Mouse (Mus musculus) hindbrain, postnatal 0 days (tissue): Measurements from ENCODE around the gene Olfr430. TPM values are rescaled to one million over a fixed set of nuclear protein-coding genes. Genes with fewer than 3 reads are reported as not detected.
"Not testable (repeated sequence)": the region's sequence is repeated elsewhere in the genome, so short reads cannot be mapped to it uniquely, and the experiment has no call there.

Source experiments
- ATAC-seq: fragments of 200-750 bp; cut with Nextera tagmentation; 2 replicates; pipeline ENCODE4 v1.8.0; 2017; ENCODE audit warnings: mild to moderate bottlenecking, moderate TSS enrichment, moderate library complexity
- DNase-seq: peaks from one replicate; pipeline ENCODE4 v3.0.0-alpha.2; 2015; ENCODE audit warnings: low spot score
- H3K27ac ChIP-seq: fragments of 300-500 bp; sonication (generic); 2 replicates; pipeline ENCODE4 v1.5.1; 2014; ENCODE audit warnings: mild to moderate bottlenecking
- H3K27me3 ChIP-seq: fragments of 300-500 bp; sonication (generic); 2 replicates; pipeline ENCODE4 v1.6.1; 2014; ENCODE audit warnings: low read length, mixed read lengths; ENCODE audit not compliant: insufficient read depth
- H3K36me3 ChIP-seq: fragments of 300-500 bp; sonication (generic); 2 replicates; pipeline ENCODE4 v1.6.1; 2014; ENCODE audit warnings: low read length, mixed read lengths; ENCODE audit not compliant: insufficient read depth
- H3K4me1 ChIP-seq: fragments of 300-500 bp; sonication (generic); 2 replicates; pipeline ENCODE4 v1.6.1; 2014; ENCODE audit warnings: antibody characterized with exemption, low read length, mixed read lengths; ENCODE audit not compliant: insufficient read depth
- H3K4me2 ChIP-seq: fragments of 300-500 bp; sonication (generic); 2 replicates; pipeline ENCODE4 v1.6.1; 2014; ENCODE audit warnings: low read depth, mild to moderate bottlenecking, low read length, moderate library complexity, mixed read lengths
- H3K4me3 ChIP-seq: fragments of 300-500 bp; sonication (generic); 2 replicates; pipeline ENCODE4 v1.5.1; 2014; ENCODE audit warnings: low read length
- H3K9ac ChIP-seq: fragments of 300-500 bp; sonication (generic); replicated peaks from 2 replicates; pipeline ENCODE4 v1.6.1; 2014; ENCODE audit warnings: mild to moderate bottlenecking, low read length, moderate library complexity, mixed read lengths
- H3K9me3 ChIP-seq: fragments of 300-500 bp; sonication (generic); 2 replicates; pipeline ENCODE4 v1.6.1; 2016; ENCODE audit warnings: low read length, mixed read lengths
- CTCF ChIP-seq: IDR thresholded peaks from 2 replicates; pipeline ENCODE4 v1.5.1; 2016; ENCODE audit warnings: antibody characterized with exemption, control low read depth, low read depth
- WGBS: fragments of 180-500 bp; shearing (Covaris S2); extraction: QIAGEN DNeasy Blood & Tissue Kit; methylation state at CpG from one replicate; pipeline ENCODE4 v1.1.7; 2014; 5-methylcytosine and 5-hydroxymethylcytosine counted together
- polyA plus RNA-seq: library from polyadenylated mRNA; unstranded; fragments of >200 nt; fragmentation: Nextera tagmentation; extraction: Ambion mirVana; gene quantifications from 2 replicates; pipeline ENCODE4 v1.2.1, GENCODE M21; 2015
- total RNA-seq: library from RNA; depleted of rRNA; stranded (reverse); fragments of >200 nt; gene quantifications from 2 replicates; pipeline ENCODE4 v1.2.3, GENCODE M21; 2014

Gene Olfr430
- total and polyA plus RNA-seq, 2 experiments from 2014 or later: not detected

DNA sequence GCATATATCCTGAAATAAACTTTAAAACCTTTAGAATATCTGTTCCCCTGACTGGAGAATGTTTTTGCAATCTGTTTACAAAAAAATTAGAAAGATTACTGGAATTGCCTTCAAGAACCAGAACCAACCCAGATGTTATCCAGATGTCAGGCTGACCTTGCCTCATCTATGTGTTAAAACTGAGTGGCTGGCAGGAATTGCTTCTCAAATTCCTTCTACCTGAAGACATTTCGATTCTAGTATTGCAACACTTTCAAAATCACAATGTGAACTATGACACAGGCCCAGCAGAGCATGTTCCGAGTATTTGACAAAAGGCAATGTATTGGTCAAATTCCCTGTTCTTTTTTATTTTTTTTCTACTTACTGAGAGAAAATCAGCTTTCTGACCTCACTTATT, 22.0 kb upstream of the Olfr430 start:
- Histone ChIP-seq H3K36me3 (no peaks in the 10 kb centered on the region), H3K27ac (no peak overlapping the region), H3K9ac (no peak overlapping the region), H3K4me1 (no peaks in the 10 kb centered on the region), H3K4me3 (no peak overlapping the region), H3K4me2 (no peak overlapping the region), H3K9me3 (no peaks in the 10 kb centered on the region), H3K27me3 (no peaks in the 10 kb centered on the region)
- DNase-seq (no peak), ATAC-seq (no peak)
- WGBS: 67% methylated on average over 2 of the region's 2 CpGs
- no peak for TF ChIP-seq CTCF

DNA sequence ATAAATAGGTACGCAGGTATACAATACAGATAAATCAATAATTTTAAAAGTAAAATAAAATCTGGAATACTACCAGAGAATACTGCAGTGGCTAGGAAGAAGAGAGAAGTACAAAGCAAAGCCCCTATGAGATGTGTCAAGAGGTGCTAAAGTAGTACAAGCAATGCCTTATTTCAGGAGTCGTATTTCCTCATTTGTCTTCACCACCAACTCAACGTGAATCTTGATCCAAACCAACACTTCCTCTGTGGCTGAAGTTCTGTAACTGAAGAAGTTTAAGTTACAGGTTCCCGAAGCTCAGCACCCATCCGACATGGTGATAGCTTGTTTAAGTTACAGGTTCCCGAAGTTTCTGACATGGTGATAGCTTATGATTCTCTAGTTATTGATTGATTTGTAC, 18.2 kb upstream of the Olfr430 start:
- not testable (repeated sequence) for H3K27ac ChIP-seq, H3K9me3 ChIP-seq, H3K9ac ChIP-seq, H3K27me3 ChIP-seq, H3K4me1 ChIP-seq, DNase-seq, H3K36me3 ChIP-seq, H3K4me2 ChIP-seq, ATAC-seq, H3K4me3 ChIP-seq
- 82% methylated on average over 6 of the region's 6 CpGs for WGBS

DNA sequence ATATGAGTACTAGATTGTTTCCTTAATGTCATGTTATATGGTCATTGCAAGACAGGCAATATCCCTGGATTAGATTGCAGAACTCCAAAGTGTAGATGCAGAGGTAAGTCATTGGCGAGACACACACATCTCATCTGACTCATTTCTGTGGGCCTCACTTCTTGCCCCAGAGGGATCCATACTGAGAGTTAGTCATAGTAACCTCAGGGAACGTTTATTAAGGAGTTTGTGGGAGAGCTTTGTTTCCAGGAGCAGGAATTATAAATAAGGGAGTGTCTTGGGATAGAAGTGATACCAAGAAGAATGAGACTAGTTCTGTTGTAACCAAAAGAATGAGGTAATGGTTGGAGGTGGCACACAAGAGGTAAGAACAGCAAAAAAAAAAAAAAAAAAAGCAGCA, 17.5 kb upstream of the Olfr430 start, which contains the start of gene Olfr432:
Gene Olfr432, plus strand, starts transcription at position 313 of the 400 bp plus-strand sequence.
- ATAC-seq (no peak), DNase-seq (no peak)
- H3K36me3 ChIP-seq: no peaks in the 10 kb centered on the region
- H3K27ac ChIP-seq: no peak within 1 kb of the TSS
- H3K4me1 ChIP-seq: no peaks in the 10 kb centered on the region
- H3K9ac ChIP-seq: no peak within 1 kb of the TSS
- H3K27me3 ChIP-seq: no peaks in the 10 kb centered on the region
- no peak for TF ChIP-seq CTCF
- no peaks in the 10 kb centered on the region for H3K9me3 ChIP-seq
- no peak within 1 kb of the TSS for H3K4me2 ChIP-seq
- WGBS: 71% methylated on average over 2 of the region's 2 CpGs
- no peak within 1 kb of the TSS for H3K4me3 ChIP-seq

DNA sequence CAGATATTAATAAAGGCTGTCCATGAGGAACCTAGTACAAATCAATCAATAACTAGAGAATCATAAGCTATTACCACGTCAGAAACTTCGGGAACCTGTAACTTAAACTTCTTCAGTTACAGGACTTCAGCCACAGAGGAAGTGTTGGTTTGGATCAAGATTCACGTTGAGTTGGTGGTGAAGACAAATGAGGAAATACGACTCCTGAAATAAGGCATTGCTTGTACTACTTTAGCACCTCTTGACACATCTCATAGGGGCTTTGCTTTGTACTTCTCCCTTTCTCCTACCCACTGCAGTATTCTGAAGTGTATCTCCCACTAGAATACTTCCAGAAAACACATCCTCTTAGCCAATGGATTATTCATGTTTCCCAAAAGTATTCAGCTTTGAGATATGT, 17.0 kb upstream of the Olfr430 start:
- not testable (repeated sequence) for ATAC-seq, H3K36me3 ChIP-seq, H3K9ac ChIP-seq, H3K9me3 ChIP-seq, H3K4me1 ChIP-seq, H3K4me2 ChIP-seq, DNase-seq, H3K4me3 ChIP-seq, H3K27me3 ChIP-seq, H3K27ac ChIP-seq
- 86% methylated on average over 4 of the region's 4 CpGs for WGBS

DNA sequence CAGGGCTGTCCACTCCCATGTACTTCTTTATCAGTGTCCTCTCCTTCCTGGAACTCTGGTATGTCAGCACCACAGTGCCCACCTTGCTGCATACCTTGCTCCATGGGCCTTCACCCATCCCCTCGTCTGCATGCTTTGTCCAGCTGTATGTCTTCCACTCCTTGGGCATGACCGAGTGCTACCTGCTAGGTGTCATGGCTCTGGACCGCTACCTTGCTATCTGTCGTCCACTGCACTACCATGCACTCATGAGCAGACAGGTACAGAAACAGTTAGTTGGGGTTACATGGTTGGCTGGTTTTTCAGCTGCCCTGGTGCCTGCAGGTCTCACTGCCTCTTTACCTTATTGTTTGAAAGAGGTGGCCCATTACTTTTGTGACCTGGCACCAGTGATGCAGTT, 15.9 kb upstream of the Olfr430 start:
- Histone ChIP-seq H3K4me1 (no peaks in the 10 kb centered on the region), H3K4me2 (no peak overlapping the region), H3K4me3 (no peak overlapping the region), H3K9me3 (no peaks in the 10 kb centered on the region), H3K9ac (no peak overlapping the region), H3K27ac (no peak overlapping the region), H3K27me3 (no peaks in the 10 kb centered on the region), H3K36me3 (no peaks in the 10 kb centered on the region)
- WGBS: 89% methylated on average over 4 of the region's 4 CpGs
- DNase-seq: no peak
- ATAC-seq: no peak
- TF ChIP-seq CTCF: no peak

DNA sequence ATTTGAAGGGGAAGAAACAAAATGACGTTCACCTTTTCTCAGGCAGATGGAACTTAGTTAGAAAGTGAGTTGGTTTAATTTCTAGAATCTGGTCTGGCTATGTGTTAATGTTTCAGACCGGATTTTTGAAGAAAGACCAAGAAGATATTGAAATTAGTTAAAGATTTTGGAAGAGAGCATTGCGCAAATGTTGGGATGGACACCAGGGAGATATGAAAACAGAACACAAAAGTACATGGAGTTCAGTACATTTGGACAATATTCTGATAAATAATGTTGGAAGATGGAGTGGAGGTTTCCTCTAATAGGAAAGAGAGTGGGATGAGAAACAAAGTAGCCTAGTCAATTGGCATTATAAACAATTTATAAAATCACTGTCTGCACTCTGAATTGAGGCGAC, 14.9 kb upstream of the Olfr430 start:
- Histone ChIP-seq H3K4me1 (no peaks in the 10 kb centered on the region), H3K9me3 (no peaks in the 10 kb centered on the region), H3K9ac (no peak overlapping the region), H3K4me2 (no peak overlapping the region), H3K27ac (no peak overlapping the region), H3K4me3 (no peak overlapping the region), H3K36me3 (no peaks in the 10 kb centered on the region), H3K27me3 (no peaks in the 10 kb centered on the region)
- no peak for TF ChIP-seq CTCF
- no peak for DNase-seq
- ATAC-seq: no peak
- 90% methylated on average over 4 of the region's 4 CpGs for WGBS

DNA sequence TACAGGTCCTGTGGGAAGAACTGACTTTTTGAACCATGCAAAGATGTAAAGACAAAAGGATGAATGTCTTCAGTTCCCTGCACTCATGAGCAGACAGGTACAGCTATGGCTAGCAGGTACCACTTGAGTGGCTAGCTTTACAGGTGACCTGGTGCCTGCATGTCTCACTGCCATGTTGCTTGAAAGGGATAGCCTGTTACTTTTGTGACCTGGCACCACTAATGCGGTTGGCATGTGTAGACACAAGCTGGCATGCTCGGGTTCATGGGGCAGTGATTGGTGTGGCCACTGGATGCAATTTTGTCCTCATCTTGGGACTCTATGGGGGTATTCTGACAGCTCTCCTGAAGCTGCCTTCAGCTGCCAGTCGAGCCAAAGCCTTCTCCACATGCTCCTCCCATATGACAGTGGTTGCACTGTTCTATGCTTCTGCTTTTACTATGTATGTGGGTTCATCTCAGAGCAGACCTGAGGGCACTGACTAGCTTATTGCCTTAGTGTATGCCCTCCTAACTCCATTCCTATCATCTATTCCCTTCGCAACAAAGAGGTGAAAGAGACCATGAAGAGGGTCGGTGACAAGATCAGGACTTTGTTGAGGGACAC, 14.4 kb upstream of the Olfr430 start:
- Histone ChIP-seq H3K4me3 (no peak overlapping the region), H3K27me3 (no peaks in the 10 kb centered on the region), H3K9ac (no peak overlapping the region), H3K4me1 (no peaks in the 10 kb centered on the region), H3K36me3 (no peaks in the 10 kb centered on the region), H3K4me2 (no peak overlapping the region), H3K9me3 (no peaks in the 10 kb centered on the region), H3K27ac (no peak overlapping the region)
- WGBS: 83% methylated on average over 5 of the region's 5 CpGs
- ATAC-seq (no peak), DNase-seq (no peak)
- TF ChIP-seq CTCF: no peak
